Mouse (Mus musculus): Measurements from ENCODE around the gene Gdpd4. TPM values are rescaled to one million over a fixed set of nuclear protein-coding genes. Genes with fewer than 3 reads are reported as not detected.

Gdpd4 gene
- polyA plus RNA-seq, 1 experiment from 2014 or later = not detected

- no peak overlapping the region for H3K27ac ChIP-seq
- no peaks in the 10 kb centered on the region for H3K4me1 ChIP-seq
- no peak overlapping the region for H3K4me2 ChIP-seq
- H3K9me3 ChIP-seq = no peaks in the 10 kb centered on the region
- no peak overlapping the region for H3K4me3 ChIP-seq
- no peaks in the 10 kb centered on the region for H3K27me3 ChIP-seq
- H3K9ac ChIP-seq = no peak overlapping the region
- ATAC-seq (ENCODE audit: insufficient number of reproducible peaks, low FRiP score, low TSS enrichment, low read depth) = no peak
- H3K36me3 ChIP-seq = peaks cover 12% of the 10 kb centered on the region
- 94% methylated on average over 4 of the region's 4 CpGs for WGBS
These were observed 176.1 kb downstream of the Gdpd4 start for GRCm38 (mm10) chr7:98095852-98096251.

- Histone ChIP-seq H3K27ac (no peak overlapping the region), H3K27me3 (no peaks in the 10 kb centered on the region), H3K9ac (no peak overlapping the region), H3K36me3 (peaks cover 12% of the 10 kb centered on the region), H3K9me3 (no peaks in the 10 kb centered on the region), H3K4me3 (no peak overlapping the region), H3K4me1 (peaks cover under 1% of the 10 kb centered on the region; the same call in 1 of the 2 replicates), H3K4me2 (no peak overlapping the region)
- WGBS = 93% methylated on average over 8 of the region's 8 CpGs
- ATAC-seq (ENCODE audit: insufficient number of reproducible peaks, low FRiP score, low TSS enrichment, low read depth) = no peak
These were observed 177.8 kb downstream of the Gdpd4 start for GRCm38 (mm10) chr7:98097557-98097956.

Other genes starting within 250 kb of the Gdpd4 start
- 175 and 177 TPM in 2 replicates for gene Clns1a, start 223.3 kb upstream of the Gdpd4 start, polyA plus RNA-seq (2015; fragmentation: Nextera tagmentation; extraction: Ambion mirVana)
- gene Aqp11, start 181.7 kb upstream of the Gdpd4 start, polyA plus RNA-seq (2015; fragmentation: Nextera tagmentation; extraction: Ambion mirVana) = 2.5 and 3.6 TPM in 2 replicates
- gene Pak1, start 131.4 kb upstream of the Gdpd4 start, polyA plus RNA-seq (2015; fragmentation: Nextera tagmentation; extraction: Ambion mirVana) = 16.6 and 19.9 TPM in 2 replicates
- gene Myo7a, start 199.6 kb downstream of the Gdpd4 start, polyA plus RNA-seq (2015; fragmentation: Nextera tagmentation; extraction: Ambion mirVana) = 8.0 and 8.1 TPM in 2 replicates
- 0.18 and 0.45 TPM in 2 replicates for gene Omp, start 225.5 kb downstream of the Gdpd4 start, polyA plus RNA-seq (2015; fragmentation: Nextera tagmentation; extraction: Ambion mirVana)